In the genomic region with DNA sequence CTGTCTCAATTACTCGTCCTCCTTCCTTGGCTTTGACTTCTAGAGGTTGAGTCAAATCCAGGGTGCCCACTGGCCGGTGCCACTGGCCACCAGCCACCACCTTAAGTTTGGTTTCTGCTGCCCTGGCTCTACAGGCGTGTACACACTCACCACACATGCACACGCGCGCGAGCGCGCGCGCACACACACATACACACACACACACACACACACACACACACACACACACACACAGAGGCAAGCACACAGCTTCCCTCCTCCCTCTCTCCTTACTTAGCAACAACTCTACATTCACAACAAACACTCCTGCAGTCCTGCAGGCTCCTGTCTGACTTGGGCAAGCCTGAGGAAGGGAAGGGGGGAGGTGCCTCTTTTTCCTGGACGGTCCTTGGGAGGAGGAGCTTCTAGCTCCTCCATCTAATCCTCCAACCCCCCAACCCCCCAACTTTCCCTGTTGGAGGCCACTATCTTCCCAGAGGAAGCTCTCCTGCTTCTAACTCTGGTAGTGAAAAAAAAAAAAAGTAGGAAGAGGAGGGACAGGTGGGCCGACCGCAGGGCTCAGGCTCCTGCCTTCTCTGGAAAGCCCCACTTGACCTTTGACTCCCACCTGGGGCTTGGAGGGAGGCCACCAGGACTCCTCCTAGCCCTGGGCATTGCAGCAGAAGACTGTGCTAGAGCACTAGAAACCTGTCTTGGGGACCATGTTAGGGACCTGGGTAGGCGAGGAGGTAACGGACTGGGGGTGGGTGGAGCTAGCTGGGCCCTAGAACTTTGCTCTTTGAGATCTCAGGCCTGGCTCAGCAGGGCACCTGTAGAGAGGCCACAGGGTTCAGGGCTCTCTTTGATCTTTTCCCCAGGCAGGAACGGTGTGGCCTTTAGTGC, we compare ENCODE assay signal across 9 mouse cellular contexts. TPM values are rescaled to one million over a fixed set of nuclear protein-coding genes. Genes with fewer than 3 reads are reported as not detected.
DNase-seq lines count a peak whose midpoint lies in the region; ATAC-seq and TF ChIP-seq lines count a peak whose summit lies in the region.
"Had no signal": no experiment of that assay in that cellular context is flagged by ENCODE, and none has a peak within 500 bp of the region (broad histone marks: within the 10 kb centered on the region; RNA-seq: fewer than 3 reads in every experiment).

No protein-coding gene starts in this region.

- peaks cover 68% of the 10 kb centered on the region for H3K4me1 ChIP-seq in embryonic facial prominence, embryonic 11.5 days (ENCODE audit: control insufficient read depth, insufficient read depth, low read length)
- peaks cover 60% of the 10 kb centered on the region for H3K4me1 ChIP-seq in hindbrain, embryonic 11.5 days (replicated peaks; ENCODE audit: control insufficient read depth, insufficient read depth, low read length)
- H3K4me1 ChIP-seq in limb, embryonic 12.5 days (replicated peaks) = peaks cover 100% of the 10 kb centered on the region
- peaks cover 59% of the 10 kb centered on the region for H3K4me1 ChIP-seq in midbrain, postnatal 0 days (ENCODE audit: insufficient read depth, low read length)

- no peaks in the 10 kb centered on the region for H3K27me3 ChIP-seq in embryonic facial prominence, embryonic 11.5 days (ENCODE audit: control insufficient read depth, insufficient read depth, low read length)
- no peaks in the 10 kb centered on the region; the same call in 1 of the 2 replicates for H3K27me3 ChIP-seq in hindbrain, embryonic 11.5 days (ENCODE audit: control insufficient read depth, insufficient read depth, low read length)
- H3K27me3 ChIP-seq in limb, embryonic 12.5 days = no peaks in the 10 kb centered on the region
- no peaks in the 10 kb centered on the region for H3K27me3 ChIP-seq in midbrain, postnatal 0 days (ENCODE audit: insufficient read depth, low read length)

- H3K9ac ChIP-seq in embryonic facial prominence, embryonic 11.5 days (replicated peaks; ENCODE audit: low read length) = no peak overlapping the region; the same call in 1 of the 2 replicates
- no peak overlapping the region for H3K9ac ChIP-seq in hindbrain, embryonic 11.5 days (ENCODE audit: low read depth, low read length)
- peak overlapping the region; percentile 56 for H3K9ac ChIP-seq in limb, embryonic 12.5 days (replicated peaks)
- peak overlapping the region; percentile 33; the same call in 1 of the 2 replicates for H3K9ac ChIP-seq in midbrain, postnatal 0 days (replicated peaks; ENCODE audit: low read length, poor library complexity, severe bottlenecking)

- H3K27ac ChIP-seq in embryonic facial prominence, embryonic 11.5 days (replicated peaks; ENCODE audit: low read depth, low read length) = peak overlapping the region; percentile 60
- H3K27ac ChIP-seq in hindbrain, embryonic 11.5 days (ENCODE audit: low read depth, low read length) = no peak overlapping the region
- H3K27ac ChIP-seq in limb, embryonic 12.5 days = peak overlapping the region; percentile 73
- H3K27ac ChIP-seq in midbrain, postnatal 0 days (ENCODE audit: low read depth, low read length) = peak overlapping the region; percentile 62

- H3K36me3 ChIP-seq in embryonic facial prominence, embryonic 11.5 days (replicated peaks; ENCODE audit: control insufficient read depth, insufficient read depth, low read depth, low read length) = no peaks in the 10 kb centered on the region
- no peaks in the 10 kb centered on the region for H3K36me3 ChIP-seq in hindbrain, embryonic 11.5 days (ENCODE audit: control insufficient read depth, insufficient read depth, low read length)
- H3K36me3 ChIP-seq in limb, embryonic 12.5 days = peaks cover 7% of the 10 kb centered on the region; the same call in 1 of the 2 replicates
- H3K36me3 ChIP-seq in midbrain, postnatal 0 days (ENCODE audit: insufficient read depth, low read length) = no peaks in the 10 kb centered on the region

- no peaks in the 10 kb centered on the region for H3K9me3 ChIP-seq in embryonic facial prominence, embryonic 11.5 days (replicated peaks; ENCODE audit: control insufficient read depth, low read length)
- H3K9me3 ChIP-seq in hindbrain, embryonic 11.5 days (ENCODE audit: control insufficient read depth, low read length) = no peaks in the 10 kb centered on the region
- H3K9me3 ChIP-seq in limb, embryonic 12.5 days = no peaks in the 10 kb centered on the region
- no peaks in the 10 kb centered on the region for H3K9me3 ChIP-seq in midbrain, postnatal 0 days (ENCODE audit: low read length)

- TF ChIP-seq CTCF in midbrain, postnatal 0 days (IDR thresholded peaks at IDR 0.05) = no peak

- ATAC-seq in embryonic facial prominence, embryonic 11.5 days (replicated peaks; ENCODE audit: insufficient number of reproducible peaks, low FRiP score, low TSS enrichment, low read depth) = no peak
- ATAC-seq in hindbrain, embryonic 11.5 days (ENCODE audit: low FRiP score) = no peak
- no peak for ATAC-seq in limb, embryonic 12.5 days (ENCODE audit: insufficient number of reproducible peaks, insufficient read depth, low FRiP score, low TSS enrichment, low read depth)
- no peak for ATAC-seq in midbrain, postnatal 0 days (ENCODE audit: low FRiP score)
- ATAC-seq in inflammation-experienced regulatory T-cells, adult 6 months = no peak

- WGBS in embryonic facial prominence, embryonic 11.5 days = 8% methylated on average over 17 of the region's 17 CpGs
- WGBS in hindbrain, embryonic 11.5 days = 14% methylated on average over 17 of the region's 17 CpGs
- WGBS in limb, embryonic 12.5 days = 14% methylated on average over 17 of the region's 17 CpGs
- 16% methylated on average over 17 of the region's 17 CpGs for WGBS in midbrain, postnatal 0 days

- H3K4me2 ChIP-seq in embryonic facial prominence, embryonic 11.5 days (ENCODE audit: low read depth, low read length) = peak overlapping the region; percentile 42
- H3K4me2 ChIP-seq in hindbrain, embryonic 11.5 days (replicated peaks; ENCODE audit: low read depth, low read length) = 0 out of 2 replicates have a peak overlapping the region, but pooled peaks have one; percentile 15
- H3K4me2 ChIP-seq in limb, embryonic 12.5 days = peak overlapping the region; percentile 97
- peak overlapping the region; percentile 99 for H3K4me2 ChIP-seq in midbrain, postnatal 0 days (ENCODE audit: low read depth, low read length, poor library complexity, severe bottlenecking)

- peak; percentile 64 for DNase-seq in retina, postnatal 1 day
- no peak for DNase-seq in retina, embryonic 14.5 days (ENCODE audit: low spot score)
- DNase-seq in embryonic facial prominence, embryonic 11.5 days (ENCODE audit: low spot score) = peak; percentile 63
- DNase-seq in hindbrain, embryonic 11.5 days (ENCODE audit: low spot score) = no peak
- no peak for DNase-seq in midbrain, postnatal 0 days (ENCODE audit: low spot score)
- DNase-seq in right cerebral cortex, postnatal 25 days = no peak

- H3K4me3 ChIP-seq in embryonic facial prominence, embryonic 11.5 days (ENCODE audit: low read depth, low read length) = no peak overlapping the region
- no peak overlapping the region for H3K4me3 ChIP-seq in hindbrain, embryonic 11.5 days (ENCODE audit: low read depth, low read length)
- H3K4me3 ChIP-seq in limb, embryonic 12.5 days (replicated peaks) = peak overlapping the region; percentile 98
- no peak overlapping the region for H3K4me3 ChIP-seq in midbrain, postnatal 0 days (ENCODE audit: low read depth, low read length)

RNA-seq across cellular contexts. Expression of a gene that starts 7.7 kb away (rescaled TPM):
- 10.3 and 11.8 TPM in 2 replicates for polyA plus RNA-seq in embryonic facial prominence, embryonic 11.5 days (2014; fragmentation: Nextera tagmentation; extraction: Ambion mirVana)
- polyA plus RNA-seq in hindbrain, embryonic 11.5 days (2014; fragmentation: Nextera tagmentation; extraction: Ambion mirVana) = 8.6 and 10.1 TPM in 2 replicates
- polyA plus RNA-seq in limb, embryonic 12.5 days (2016; fragmentation: Nextera tagmentation; extraction: Ambion mirVana) = 14.3 and 17.3 TPM in 2 replicates
- 42.1 and 61.1 TPM in 2 replicates for total RNA-seq in midbrain, postnatal 0 days (2014; rRNA removed)
- polyA plus RNA-seq in midbrain, postnatal 0 days (2015; fragmentation: Nextera tagmentation; extraction: Ambion mirVana) = 10.0 and 10.4 TPM in 2 replicates
- 10 to 100 TPM; 11.1 to 12.4 (median 12.2) TPM for polyA plus RNA-seq in inflammation-experienced regulatory T-cells, adult 6 months (2017; shearing (Covaris generic))

RNA-seq across cellular contexts. Expression of a gene that starts 35.6 kb away (rescaled TPM):
- polyA plus RNA-seq in embryonic facial prominence, embryonic 11.5 days (2014; fragmentation: Nextera tagmentation; extraction: Ambion mirVana) = 0.59 and 1.3 TPM in 2 replicates
- polyA plus RNA-seq in hindbrain, embryonic 11.5 days (2014; fragmentation: Nextera tagmentation; extraction: Ambion mirVana) = 0.83 TPM in 1 of 2 replicates, not detected in the other
- 0.31 and 0.65 TPM in 2 replicates for polyA plus RNA-seq in limb, embryonic 12.5 days (2016; fragmentation: Nextera tagmentation; extraction: Ambion mirVana)
- not detected in 2 replicates for total RNA-seq in midbrain, postnatal 0 days (2014; rRNA removed)
- polyA plus RNA-seq in midbrain, postnatal 0 days (2015; fragmentation: Nextera tagmentation; extraction: Ambion mirVana) = not detected in 2 replicates
- polyA plus RNA-seq in inflammation-experienced regulatory T-cells, adult 6 months (2017; shearing (Covaris generic)) = not detected
- polyA plus RNA-seq: large intestine, adult 2 months had no signal

RNA-seq across cellular contexts. Expression of a gene that starts 49.4 kb away (rescaled TPM):
- not detected in 2 replicates for polyA plus RNA-seq in embryonic facial prominence, embryonic 11.5 days (2014; fragmentation: Nextera tagmentation; extraction: Ambion mirVana)
- polyA plus RNA-seq in hindbrain, embryonic 11.5 days (2014; fragmentation: Nextera tagmentation; extraction: Ambion mirVana) = not detected in 2 replicates
- 0.18 TPM in 1 of 2 replicates, not detected in the other for polyA plus RNA-seq in limb, embryonic 12.5 days (2016; fragmentation: Nextera tagmentation; extraction: Ambion mirVana)
- total RNA-seq in midbrain, postnatal 0 days (2014; rRNA removed) = not detected in 2 replicates
- not detected in 2 replicates for polyA plus RNA-seq in midbrain, postnatal 0 days (2015; fragmentation: Nextera tagmentation; extraction: Ambion mirVana)
- polyA plus RNA-seq in inflammation-experienced regulatory T-cells, adult 6 months (2017; shearing (Covaris generic)) = under 1 TPM in 2 of 3 experiments, not detected in 1; 0.17 to 0.72 TPM
- polyA plus RNA-seq: large intestine, adult 2 months had no signal

Comparison
In these comparisons a context has a peak if more than half of its experiments do, and no peak if none do; other contexts are left out.
1. DNase-seq: peak in retina, postnatal 1 day (single experiment) and embryonic facial prominence, embryonic 11.5 days (single experiment); none in retina, embryonic 14.5 days (single experiment), hindbrain, embryonic 11.5 days (single experiment), midbrain, postnatal 0 days (single experiment) and right cerebral cortex, postnatal 25 days (single experiment).
2. H3K4me2 ChIP-seq: peak in every context shown above with its lines; median percentile 99 in midbrain, postnatal 0 days; 97 in limb, embryonic 12.5 days; 42 in embryonic facial prominence, embryonic 11.5 days; 15 in hindbrain, embryonic 11.5 days.
3. H3K9ac ChIP-seq: peak in limb, embryonic 12.5 days (single experiment) and midbrain, postnatal 0 days (single experiment); none in embryonic facial prominence, embryonic 11.5 days (single experiment) and hindbrain, embryonic 11.5 days (single experiment).